Comparison of ENCODE assay signal across 14 mouse cellular contexts in the genomic region with DNA sequence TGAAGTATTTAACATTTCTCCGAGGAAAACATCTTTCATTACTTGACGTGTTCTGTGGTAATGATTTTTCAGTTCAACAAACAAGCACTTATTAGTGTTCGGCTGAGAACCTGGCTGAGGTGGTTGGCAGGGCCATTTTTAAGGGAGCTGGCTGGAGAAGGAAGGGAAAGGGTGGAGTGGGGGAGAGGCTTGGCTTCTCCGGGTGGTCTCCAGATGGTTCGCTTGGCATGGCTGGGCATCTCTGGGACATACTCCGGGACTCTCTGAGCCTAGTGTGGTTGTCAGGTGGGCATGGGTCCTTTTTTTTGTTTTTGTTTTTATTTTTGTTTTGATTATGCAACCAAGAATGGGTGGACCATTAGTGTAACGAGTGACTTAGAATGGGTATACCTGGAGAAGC.
"Had no signal": no experiment of that assay in that cellular context is flagged by ENCODE, and none has a peak within 500 bp of the region (broad histone marks: within the 10 kb centered on the region; RNA-seq: fewer than 3 reads in every experiment).

No protein-coding gene starts in this region.

- DNase-seq: kidney, adult 2 months; kidney, postnatal 36 days; layer of hippocampus, adult 9-11 months; layer of hippocampus, postnatal 36 days; liver; liver, embryonic 13.5 days; liver, postnatal 0 days; lung, postnatal 36 days; midbrain, embryonic 14.5 days; right cerebral cortex, adult 18-20 months; right cerebral cortex, postnatal 25 days; thymus, postnatal 36 days had no signal

- H3K27ac ChIP-seq: kidney, postnatal 0 days; liver, embryonic 13.5 days had no signal

- H3K4me1 ChIP-seq: liver, embryonic 13.5 days had no signal

- H3K4me2 ChIP-seq: liver, embryonic 13.5 days; lung, embryonic 15.5 days had no signal

- ATAC-seq: liver, postnatal 0 days had no signal

- H3K27me3 ChIP-seq: liver, embryonic 13.5 days; lung, embryonic 15.5 days had no signal

- H3K4me3 ChIP-seq: liver, embryonic 13.5 days; lung, embryonic 15.5 days had no signal

- H3K36me3 ChIP-seq: liver, embryonic 13.5 days; lung, embryonic 15.5 days had no signal

- H3K9ac ChIP-seq: liver, embryonic 13.5 days; liver, postnatal 0 days; lung, embryonic 15.5 days had no signal

- H3K9me3 ChIP-seq: liver, embryonic 13.5 days; lung, embryonic 15.5 days had no signal
